Mouse (Mus musculus): Measurements from ENCODE around the gene Dynll2. TPM values are rescaled to one million over a fixed set of nuclear protein-coding genes. Genes with fewer than 3 reads are reported as not detected.

Dynll2 gene
- polyA plus RNA-seq (2014; fragmentation: Nextera tagmentation; extraction: Ambion mirVana): 15.7 and 17.3 TPM in 2 replicates

- H3K36me3 ChIP-seq (ENCODE audit: control insufficient read depth, insufficient read depth, low read length): peaks cover 19% of the 10 kb centered on the region
- H3K9ac ChIP-seq (ENCODE audit: low read length): peak within 1 kb of the TSS; percentile 97
- under 1% methylated on average over 93 of the region's 107 CpGs for WGBS
- no peaks in the 10 kb centered on the region for H3K27me3 ChIP-seq (ENCODE audit: control insufficient read depth, insufficient read depth, low read length)
- H3K4me3 ChIP-seq (ENCODE audit: control insufficient read depth in 1 of 2, insufficient read depth in 1 of 2, low read depth in 1 of 2, low read length in 2 of 2): peak within 1 kb of the TSS; percentile 80 to 100
- H3K4me1 ChIP-seq (ENCODE audit: control insufficient read depth in 2 of 2, insufficient read depth in 2 of 2, low read length in 2 of 2): peaks cover 11 to 17% of the 10 kb centered on the region in 2 experiments
- peak within 1 kb of the TSS; percentile 76 for H3K4me2 ChIP-seq (ENCODE audit: low read length)
- ATAC-seq (ENCODE audit: insufficient number of reproducible peaks, insufficient read depth, low FRiP score, low read depth): peak; percentile 95
- no peaks in the 10 kb centered on the region for H3K9me3 ChIP-seq (ENCODE audit: control insufficient read depth, low read length)
- peak within 1 kb of the TSS; percentile 94 to 98 for H3K27ac ChIP-seq (replicated peaks in 1 of 2; ENCODE audit: control insufficient read depth in 1 of 2, insufficient read depth in 1 of 2, low read depth in 2 of 2, low read length in 2 of 2)
Observed at GRCm38 (mm10) chr11:87986831-87987793, at the start of gene Dynll2. Dynll2 (minus strand) TSS chr11:87987533.

GRCm38 (mm10) chr11:88036761-88037251 lies 49.5 kb upstream of the Dynll2 start:
- no peaks in the 10 kb centered on the region for H3K36me3 ChIP-seq (ENCODE audit: control insufficient read depth, insufficient read depth, low read length)
- peak; percentile 69 for ATAC-seq (ENCODE audit: insufficient number of reproducible peaks, insufficient read depth, low FRiP score, low read depth)
- 37% methylated on average over 10 of the region's 10 CpGs for WGBS

GRCm38 (mm10) chr11:88035970-88036369 lies 48.6 kb upstream of the Dynll2 start:
- peaks cover 4 to 8% of the 10 kb centered on the region in 2 experiments for H3K4me1 ChIP-seq (ENCODE audit: control insufficient read depth in 2 of 2, insufficient read depth in 2 of 2, low read length in 2 of 2)
- no peak overlapping the region for H3K4me3 ChIP-seq (ENCODE audit: control insufficient read depth in 1 of 2, insufficient read depth in 1 of 2, low read depth in 1 of 2, low read length in 2 of 2)
- ATAC-seq (ENCODE audit: insufficient number of reproducible peaks, insufficient read depth, low FRiP score, low read depth): no peak
- no peak overlapping the region for H3K9ac ChIP-seq (ENCODE audit: low read length)
- no peak overlapping the region for H3K4me2 ChIP-seq (ENCODE audit: low read length)
- H3K27ac ChIP-seq (replicated peaks in 1 of 2; ENCODE audit: control insufficient read depth in 1 of 2, insufficient read depth in 1 of 2, low read depth in 2 of 2, low read length in 2 of 2): no peak overlapping the region
- no peaks in the 10 kb centered on the region for H3K27me3 ChIP-seq (ENCODE audit: control insufficient read depth, insufficient read depth, low read length)
- H3K9me3 ChIP-seq (ENCODE audit: control insufficient read depth, low read length): no peaks in the 10 kb centered on the region
- no peaks in the 10 kb centered on the region for H3K36me3 ChIP-seq (ENCODE audit: control insufficient read depth, insufficient read depth, low read length)
- WGBS: 64% methylated on average over 7 of the region's 7 CpGs

More at GRCm38 (mm10) chr11:88036761-88037251, 49.5 kb upstream of the Dynll2 start:
- H3K27me3 ChIP-seq (ENCODE audit: control insufficient read depth, insufficient read depth, low read length): no peaks in the 10 kb centered on the region
- 0 out of 2 replicates have a peak overlapping the region, but pooled peaks have one; percentile 35 for H3K9ac ChIP-seq (ENCODE audit: low read length)
- peaks cover 4 to 8% of the 10 kb centered on the region in 2 experiments for H3K4me1 ChIP-seq (ENCODE audit: control insufficient read depth in 2 of 2, insufficient read depth in 2 of 2, low read length in 2 of 2)
- no peak overlapping the region for H3K4me2 ChIP-seq (ENCODE audit: low read length)
- H3K9me3 ChIP-seq (ENCODE audit: control insufficient read depth, low read length): no peaks in the 10 kb centered on the region
- peak overlapping the region; percentile 83 to 90 for H3K27ac ChIP-seq (replicated peaks in 1 of 2; ENCODE audit: control insufficient read depth in 1 of 2, insufficient read depth in 1 of 2, low read depth in 2 of 2, low read length in 2 of 2)
- no peak overlapping the region for H3K4me3 ChIP-seq (ENCODE audit: control insufficient read depth in 1 of 2, insufficient read depth in 1 of 2, low read depth in 1 of 2, low read length in 2 of 2)

GRCm38 (mm10) chr11:88031753-88032152 lies 44.4 kb upstream of the Dynll2 start:
- no peak overlapping the region for H3K9ac ChIP-seq (ENCODE audit: low read length)
- H3K27ac ChIP-seq (replicated peaks in 1 of 2; ENCODE audit: control insufficient read depth in 1 of 2, insufficient read depth in 1 of 2, low read depth in 2 of 2, low read length in 2 of 2): no peak overlapping the region
- no peak overlapping the region for H3K4me3 ChIP-seq (ENCODE audit: control insufficient read depth in 1 of 2, insufficient read depth in 1 of 2, low read depth in 1 of 2, low read length in 2 of 2)
- H3K27me3 ChIP-seq (ENCODE audit: control insufficient read depth, insufficient read depth, low read length): no peaks in the 10 kb centered on the region
- H3K4me1 ChIP-seq (ENCODE audit: control insufficient read depth in 2 of 2, insufficient read depth in 2 of 2, low read length in 2 of 2): peaks cover 11 to 15% of the 10 kb centered on the region in 2 experiments; a peak in 3 of 4 replicates
- no peaks in the 10 kb centered on the region for H3K9me3 ChIP-seq (ENCODE audit: control insufficient read depth, low read length)
- H3K36me3 ChIP-seq (ENCODE audit: control insufficient read depth, insufficient read depth, low read length): no peaks in the 10 kb centered on the region
- ATAC-seq (ENCODE audit: insufficient number of reproducible peaks, insufficient read depth, low FRiP score, low read depth): no peak
- 95% methylated on average over 5 of the region's 5 CpGs for WGBS
- H3K4me2 ChIP-seq (ENCODE audit: low read length): no peak overlapping the region

GRCm38 (mm10) chr11:88030836-88031235 lies 43.5 kb upstream of the Dynll2 start:
- Histone ChIP-seq H3K4me2 (ENCODE audit: low read length) (no peak overlapping the region), H3K9ac (ENCODE audit: low read length) (no peak overlapping the region), H3K4me3 (ENCODE audit: control insufficient read depth in 1 of 2, insufficient read depth in 1 of 2, low read depth in 1 of 2, low read length in 2 of 2) (no peak overlapping the region), H3K27ac (replicated peaks in 1 of 2; ENCODE audit: control insufficient read depth in 1 of 2, insufficient read depth in 1 of 2, low read depth in 2 of 2, low read length in 2 of 2) (no peak overlapping the region), H3K36me3 (ENCODE audit: control insufficient read depth, insufficient read depth, low read length) (no peaks in the 10 kb centered on the region), H3K9me3 (ENCODE audit: control insufficient read depth, low read length) (no peaks in the 10 kb centered on the region), H3K27me3 (ENCODE audit: control insufficient read depth, insufficient read depth, low read length) (no peaks in the 10 kb centered on the region), H3K4me1 (ENCODE audit: control insufficient read depth in 2 of 2, insufficient read depth in 2 of 2, low read length in 2 of 2) (peaks cover 9 to 13% of the 10 kb centered on the region in 2 experiments; a peak in 3 of 4 replicates)
- WGBS: 60% methylated on average over 2 of the region's 2 CpGs
- ATAC-seq (ENCODE audit: insufficient number of reproducible peaks, insufficient read depth, low FRiP score, low read depth): no peak

GRCm38 (mm10) chr11:88030219-88030618 lies 42.9 kb upstream of the Dynll2 start:
- ATAC-seq (ENCODE audit: insufficient number of reproducible peaks, insufficient read depth, low FRiP score, low read depth): no peak
- Histone ChIP-seq H3K27me3 (ENCODE audit: control insufficient read depth, insufficient read depth, low read length) (no peaks in the 10 kb centered on the region), H3K9ac (ENCODE audit: low read length) (no peak overlapping the region), H3K36me3 (ENCODE audit: control insufficient read depth, insufficient read depth, low read length) (no peaks in the 10 kb centered on the region), H3K9me3 (ENCODE audit: control insufficient read depth, low read length) (no peaks in the 10 kb centered on the region), H3K4me1 (ENCODE audit: control insufficient read depth in 2 of 2, insufficient read depth in 2 of 2, low read length in 2 of 2) (peaks cover 9 to 13% of the 10 kb centered on the region in 2 experiments; a peak in 3 of 4 replicates), H3K4me2 (ENCODE audit: low read length) (no peak overlapping the region), H3K27ac (replicated peaks in 1 of 2; ENCODE audit: control insufficient read depth in 1 of 2, insufficient read depth in 1 of 2, low read depth in 2 of 2, low read length in 2 of 2) (no peak overlapping the region), H3K4me3 (ENCODE audit: control insufficient read depth in 1 of 2, insufficient read depth in 1 of 2, low read depth in 1 of 2, low read length in 2 of 2) (no peak overlapping the region)
- WGBS: 88% methylated on average over 7 of the region's 7 CpGs

GRCm38 (mm10) chr11:88028193-88028684 lies 40.9 kb upstream of the Dynll2 start:
- H3K27ac ChIP-seq (replicated peaks in 1 of 2; ENCODE audit: control insufficient read depth in 1 of 2, insufficient read depth in 1 of 2, low read depth in 2 of 2, low read length in 2 of 2): peak overlapping the region in 1 of 2 experiments; percentile 42; a peak in 2 of 4 replicates
- no peak; the same call in 1 of the 2 replicates for ATAC-seq (ENCODE audit: insufficient number of reproducible peaks, insufficient read depth, low FRiP score, low read depth)
- H3K36me3 ChIP-seq (ENCODE audit: control insufficient read depth, insufficient read depth, low read length): no peaks in the 10 kb centered on the region
- H3K4me1 ChIP-seq (ENCODE audit: control insufficient read depth in 2 of 2, insufficient read depth in 2 of 2, low read length in 2 of 2): peaks cover 9 to 13% of the 10 kb centered on the region in 2 experiments; a peak in 3 of 4 replicates
- H3K4me2 ChIP-seq (ENCODE audit: low read length): peak overlapping the region; percentile 35
- H3K4me3 ChIP-seq (ENCODE audit: control insufficient read depth in 1 of 2, insufficient read depth in 1 of 2, low read depth in 1 of 2, low read length in 2 of 2): no peak overlapping the region
- peak overlapping the region; percentile 45; the same call in 1 of the 2 replicates for H3K9ac ChIP-seq (ENCODE audit: low read length)
- WGBS: 14% methylated on average over 16 of the region's 16 CpGs
- H3K9me3 ChIP-seq (ENCODE audit: control insufficient read depth, low read length): no peaks in the 10 kb centered on the region
- no peaks in the 10 kb centered on the region for H3K27me3 ChIP-seq (ENCODE audit: control insufficient read depth, insufficient read depth, low read length)
